Mouse (Mus musculus) embryonic facial prominence, embryonic 11.5 days (tissue): ENCODE measurements around the gene Tbxa2r. TPM values are rescaled to one million over a fixed set of nuclear protein-coding genes. Genes with fewer than 3 reads are reported as not detected.

Experiments
- ATAC-seq: fragments of 200-750 bp; cut with Nextera tagmentation; replicated peaks from 2 replicates; pipeline ENCODE4 v1.8.0; 2017; ENCODE audit warnings: low read depth; ENCODE audit not compliant: insufficient number of reproducible peaks, low FRiP score, low TSS enrichment
- DNase-seq: peaks from one replicate; pipeline ENCODE4 v3.0.0-alpha.2; 2015; ENCODE audit warnings: low spot score
- H3K27ac ChIP-seq: fragments of 300-500 bp; sonication (generic); replicated peaks from 2 replicates; pipeline ENCODE4 v1.5.1; 2014; ENCODE audit warnings: mild to moderate bottlenecking, low read depth, low read length, control low read depth
- H3K27me3 ChIP-seq: fragments of 300-500 bp; sonication (generic); 2 replicates; pipeline ENCODE4 v1.6.1; 2014; ENCODE audit warnings: mild to moderate bottlenecking, low read length, moderate library complexity, mixed read lengths; ENCODE audit not compliant: control insufficient read depth, insufficient read depth
- H3K36me3 ChIP-seq: fragments of 300-500 bp; sonication (generic); replicated peaks from 2 replicates; pipeline ENCODE4 v1.6.1; 2014; ENCODE audit warnings: low read depth, mild to moderate bottlenecking, low read length, moderate library complexity, mixed read lengths; ENCODE audit not compliant: control insufficient read depth, insufficient read depth
- H3K4me1 ChIP-seq: fragments of 300-500 bp; sonication (generic); 2 replicates; pipeline ENCODE4 v1.6.1; 2014; ENCODE audit warnings: low read length, mixed read lengths; ENCODE audit not compliant: control insufficient read depth, insufficient read depth
- H3K4me2 ChIP-seq: fragments of 300-500 bp; sonication (generic); 2 replicates; pipeline ENCODE4 v1.6.1; 2014; ENCODE audit warnings: low read depth, mild to moderate bottlenecking, control low read depth, low read length, moderate library complexity
- H3K4me3 ChIP-seq: fragments of 300-500 bp; sonication (generic); 2 replicates; pipeline ENCODE4 v1.5.1; 2014; ENCODE audit warnings: low read depth, low read length, control low read depth
- H3K9ac ChIP-seq: fragments of 300-500 bp; sonication (generic); replicated peaks from 2 replicates; pipeline ENCODE4 v1.6.1; 2014; ENCODE audit warnings: mild to moderate bottlenecking, control low read depth, low read length
- H3K9me3 ChIP-seq: fragments of 300-500 bp; sonication (generic); replicated peaks from 2 replicates; pipeline ENCODE4 v1.6.1; 2016; ENCODE audit warnings: mild to moderate bottlenecking, low read length, inconsistent platforms, mixed read lengths; ENCODE audit not compliant: control insufficient read depth
- WGBS: fragments of 180-500 bp; shearing (Covaris S2); extraction: QIAGEN DNeasy Blood & Tissue Kit; methylation state at CpG from one replicate; pipeline ENCODE4 v1.1.7; 2014; 5-methylcytosine and 5-hydroxymethylcytosine counted together
- polyA plus RNA-seq: library from polyadenylated mRNA; unstranded; fragments of >200 nt; fragmentation: Nextera tagmentation; extraction: Ambion mirVana; gene quantifications from 2 replicates; pipeline ENCODE4 v1.2.1, GENCODE M21; 2014

The Tbxa2r gene
- polyA plus RNA-seq, 1 experiment from 2014 or later, result 1.4 TPM

- H3K9ac ChIP-seq, result no peak overlapping the region
- H3K4me3 ChIP-seq, result no peak overlapping the region
- peak overlapping the region; percentile 7; the same call in 1 of the 2 replicates for H3K4me2 ChIP-seq
- H3K27me3 ChIP-seq, result no peaks in the 10 kb centered on the region
- ATAC-seq (no peak), DNase-seq (no peak)
- peaks cover 9% of the 10 kb centered on the region for H3K36me3 ChIP-seq
- no peaks in the 10 kb centered on the region for H3K9me3 ChIP-seq
- WGBS, result 74% methylated on average over 14 of the region's 14 CpGs
- no peaks in the 10 kb centered on the region for H3K4me1 ChIP-seq
- no peak overlapping the region for H3K27ac ChIP-seq
Measured at GRCm38 (mm10) chr10:81302781-81303218, 25.7 kb upstream of the Tbxa2r start.

- H3K27me3 ChIP-seq, result no peaks in the 10 kb centered on the region
- H3K9me3 ChIP-seq, result no peaks in the 10 kb centered on the region
- no peak overlapping the region for H3K9ac ChIP-seq
- no peak overlapping the region for H3K4me2 ChIP-seq
- H3K4me1 ChIP-seq, result no peaks in the 10 kb centered on the region
- peaks cover 13% of the 10 kb centered on the region for H3K36me3 ChIP-seq
- 83% methylated on average over 10 of the region's 10 CpGs for WGBS
- no peak overlapping the region for H3K27ac ChIP-seq
- H3K4me3 ChIP-seq, result no peak overlapping the region
- ATAC-seq, result no peak
- no peak for DNase-seq
Measured at GRCm38 (mm10) chr10:81303258-81303657, 25.3 kb upstream of the Tbxa2r start.

GRCm38 (mm10) chr10:81303761-81304160 is 24.8 kb upstream of the Tbxa2r start:
- H3K9ac ChIP-seq, result 0 out of 2 replicates have a peak overlapping the region, but pooled peaks have one; percentile 10
- ATAC-seq (no peak), DNase-seq (no peak)
- no peak overlapping the region for H3K27ac ChIP-seq
- WGBS, result 74% methylated on average over 7 of the region's 7 CpGs
- H3K4me2 ChIP-seq, result no peak overlapping the region
- H3K4me1 ChIP-seq, result no peaks in the 10 kb centered on the region
- no peaks in the 10 kb centered on the region for H3K27me3 ChIP-seq
- H3K9me3 ChIP-seq, result no peaks in the 10 kb centered on the region
- peaks cover 15% of the 10 kb centered on the region for H3K36me3 ChIP-seq
- no peak overlapping the region for H3K4me3 ChIP-seq

- peaks cover 15% of the 10 kb centered on the region for H3K36me3 ChIP-seq
Measured at GRCm38 (mm10) chr10:81304597-81305238, 23.8 kb upstream of the Tbxa2r start.

GRCm38 (mm10) chr10:81305663-81306062 is 22.9 kb upstream of the Tbxa2r start:
- 95% methylated on average over 14 of the region's 14 CpGs for WGBS
- Histone ChIP-seq H3K9ac (no peak overlapping the region), H3K9me3 (no peaks in the 10 kb centered on the region), H3K4me3 (no peak overlapping the region), H3K27ac (no peak overlapping the region), H3K36me3 (peaks cover 19% of the 10 kb centered on the region), H3K4me1 (no peaks in the 10 kb centered on the region), H3K4me2 (no peak overlapping the region), H3K27me3 (no peaks in the 10 kb centered on the region)
- DNase-seq (no peak), ATAC-seq (no peak)

More at GRCm38 (mm10) chr10:81304597-81305238, 23.8 kb upstream of the Tbxa2r start:
- no peak overlapping the region for H3K4me2 ChIP-seq
- no peak overlapping the region for H3K27ac ChIP-seq
- WGBS, result 24% methylated on average over 6 of the region's 9 CpGs
- no peaks in the 10 kb centered on the region for H3K9me3 ChIP-seq
- ATAC-seq, result no peak
- H3K27me3 ChIP-seq, result no peaks in the 10 kb centered on the region
- H3K4me1 ChIP-seq, result no peaks in the 10 kb centered on the region
- H3K4me3 ChIP-seq, result no peak overlapping the region
- no peak overlapping the region for H3K9ac ChIP-seq
- peak; percentile 65 for DNase-seq

GRCm38 (mm10) chr10:81306173-81306668 is 22.3 kb upstream of the Tbxa2r start:
- ATAC-seq, result no peak
- Histone ChIP-seq H3K4me1 (no peaks in the 10 kb centered on the region), H3K36me3 (peaks cover 23% of the 10 kb centered on the region), H3K27ac (no peak overlapping the region), H3K27me3 (no peaks in the 10 kb centered on the region), H3K9ac (no peak overlapping the region), H3K4me2 (no peak overlapping the region), H3K9me3 (no peaks in the 10 kb centered on the region), H3K4me3 (no peak overlapping the region)
- WGBS, result 94% methylated on average over 12 of the region's 12 CpGs
- DNase-seq, result no peak

- H3K4me1 ChIP-seq, result no peaks in the 10 kb centered on the region
- peaks cover 25% of the 10 kb centered on the region for H3K36me3 ChIP-seq
- H3K4me2 ChIP-seq, result no peak overlapping the region
- H3K9me3 ChIP-seq, result no peaks in the 10 kb centered on the region
- no peak for DNase-seq
- no peaks in the 10 kb centered on the region for H3K27me3 ChIP-seq
- H3K4me3 ChIP-seq, result no peak overlapping the region
- H3K27ac ChIP-seq, result no peak overlapping the region
- H3K9ac ChIP-seq, result no peak overlapping the region
- ATAC-seq, result no peak
- 94% methylated on average over 21 of the region's 21 CpGs for WGBS
Measured at GRCm38 (mm10) chr10:81306837-81307682, 21.5 kb upstream of the Tbxa2r start.

- WGBS, result 90% methylated on average over 5 of the region's 5 CpGs
Measured at GRCm38 (mm10) chr10:81309571-81309970, 19.0 kb upstream of the Tbxa2r start.

More at GRCm38 (mm10) chr10:81309571-81309970, 19.0 kb upstream of the Tbxa2r start:
- Histone ChIP-seq H3K4me3 (no peak overlapping the region), H3K4me2 (no peak overlapping the region), H3K27ac (no peak overlapping the region), H3K4me1 (no peaks in the 10 kb centered on the region), H3K9me3 (no peaks in the 10 kb centered on the region), H3K9ac (no peak overlapping the region), H3K36me3 (peaks cover 36% of the 10 kb centered on the region), H3K27me3 (no peaks in the 10 kb centered on the region)
- ATAC-seq (no peak), DNase-seq (no peak)
